Mouse (Mus musculus): ENCODE data around the gene Vmn1r169. TPM values are rescaled to one million over a fixed set of nuclear protein-coding genes. Genes with fewer than 3 reads are reported as not detected.
"Not testable (repeated sequence)": the region's sequence is repeated elsewhere in the genome, so short reads cannot be mapped to it uniquely, and the experiment has no call there.

Gene Vmn1r169
- total RNA-seq (2014; rRNA removed) = not detected in 2 replicates
- not detected in 2 replicates for polyA plus RNA-seq (2015; fragmentation: Nextera tagmentation; extraction: Ambion mirVana)

- WGBS = 69% methylated on average over 1 of the region's 2 CpGs
- not testable (repeated sequence) for DNase-seq (ENCODE audit: low spot score); H3K27me3 ChIP-seq (ENCODE audit: insufficient read depth, low read length); H3K4me1 ChIP-seq (ENCODE audit: insufficient read depth, low read length); H3K4me3 ChIP-seq (ENCODE audit: low read length); ATAC-seq; H3K36me3 ChIP-seq (ENCODE audit: insufficient read depth, low read length); H3K4me2 ChIP-seq (ENCODE audit: low read depth, low read length); H3K9ac ChIP-seq (replicated peaks; ENCODE audit: low read length); H3K27ac ChIP-seq; H3K9me3 ChIP-seq (ENCODE audit: low read length)
These were observed at the start of gene Vmn1r169 for GRCm38 (mm10) chr7:23575226-23575625. Gene Vmn1r169, plus strand, starts transcription at chr7:23575526.

GRCm38 (mm10) chr7:23539432-23539831, 35.9 kb upstream of the Vmn1r169 start, which contains the start of gene Vmn1r168:
Gene Vmn1r168, plus strand, starts transcription at chr7:23539732.
- not testable (repeated sequence) for ATAC-seq; H3K27ac ChIP-seq; H3K36me3 ChIP-seq (ENCODE audit: insufficient read depth, low read length); DNase-seq (ENCODE audit: low spot score); H3K4me2 ChIP-seq (ENCODE audit: low read depth, low read length); H3K27me3 ChIP-seq (ENCODE audit: insufficient read depth, low read length); H3K9me3 ChIP-seq (ENCODE audit: low read length); H3K9ac ChIP-seq (replicated peaks; ENCODE audit: low read length); H3K4me3 ChIP-seq (ENCODE audit: low read length); H3K4me1 ChIP-seq (ENCODE audit: insufficient read depth, low read length)
- WGBS = no CpG with 5 or more reads among the region's 1 CpGs

- H3K9ac ChIP-seq (replicated peaks; ENCODE audit: low read length); H3K4me3 ChIP-seq (ENCODE audit: low read length); H3K27me3 ChIP-seq (ENCODE audit: insufficient read depth, low read length); ATAC-seq; H3K4me2 ChIP-seq (ENCODE audit: low read depth, low read length); H3K27ac ChIP-seq; H3K36me3 ChIP-seq (ENCODE audit: insufficient read depth, low read length); H3K4me1 ChIP-seq (ENCODE audit: insufficient read depth, low read length); DNase-seq (ENCODE audit: low spot score); H3K9me3 ChIP-seq (ENCODE audit: low read length): not testable (repeated sequence)
- 36% methylated on average over 1 of the region's 1 CpGs for WGBS
These were observed 30.5 kb downstream of the Vmn1r169 start, which contains the start of gene Vmn1r170 for GRCm38 (mm10) chr7:23605875-23606274. Gene Vmn1r170, plus strand, starts transcription at chr7:23606175.

Other genes with a start within 250 kb of the Vmn1r169 start
- not detected in 2 replicates for gene Nlrp5, start 189.6 kb upstream of the Vmn1r169 start, total RNA-seq (2014; rRNA removed)
- gene Nlrp5, start 189.6 kb upstream of the Vmn1r169 start, polyA plus RNA-seq (2015; fragmentation: Nextera tagmentation; extraction: Ambion mirVana) = not detected in 2 replicates
- not detected in 2 replicates for gene Vmn1r167, start 68.3 kb upstream of the Vmn1r169 start, total RNA-seq (2014; rRNA removed)
- not detected in 2 replicates for gene Vmn1r167, start 68.3 kb upstream of the Vmn1r169 start, polyA plus RNA-seq (2015; fragmentation: Nextera tagmentation; extraction: Ambion mirVana)
- not detected in 2 replicates for gene Vmn1r168, start 35.8 kb upstream of the Vmn1r169 start, total RNA-seq (2014; rRNA removed)
- gene Vmn1r168, start 35.8 kb upstream of the Vmn1r169 start, polyA plus RNA-seq (2015; fragmentation: Nextera tagmentation; extraction: Ambion mirVana) = not detected in 2 replicates
- gene Vmn1r170, start 30.6 kb downstream of the Vmn1r169 start, total RNA-seq (2014; rRNA removed) = not detected in 2 replicates
- not detected in 2 replicates for gene Vmn1r170, start 30.6 kb downstream of the Vmn1r169 start, polyA plus RNA-seq (2015; fragmentation: Nextera tagmentation; extraction: Ambion mirVana)
- not detected in 2 replicates for gene Vmn1r171, start 55.2 kb downstream of the Vmn1r169 start, total RNA-seq (2014; rRNA removed)
- gene Vmn1r171, start 55.2 kb downstream of the Vmn1r169 start, polyA plus RNA-seq (2015; fragmentation: Nextera tagmentation; extraction: Ambion mirVana) = not detected in 2 replicates
- not detected in 2 replicates for gene Vmn1r172, start 82.8 kb downstream of the Vmn1r169 start, total RNA-seq (2014; rRNA removed)
- not detected in 2 replicates for gene Vmn1r172, start 82.8 kb downstream of the Vmn1r169 start, polyA plus RNA-seq (2015; fragmentation: Nextera tagmentation; extraction: Ambion mirVana)
- gene Vmn1r173, start 125.2 kb downstream of the Vmn1r169 start, total RNA-seq (2014; rRNA removed) = not detected in 2 replicates
- not detected in 2 replicates for gene Vmn1r173, start 125.2 kb downstream of the Vmn1r169 start, polyA plus RNA-seq (2015; fragmentation: Nextera tagmentation; extraction: Ambion mirVana)
- gene Vmn1r174, start 176.7 kb downstream of the Vmn1r169 start, total RNA-seq (2014; rRNA removed) = not detected in 2 replicates
- gene Vmn1r174, start 176.7 kb downstream of the Vmn1r169 start, polyA plus RNA-seq (2015; fragmentation: Nextera tagmentation; extraction: Ambion mirVana) = not detected in 2 replicates
- gene Vmn1r175, start 235.1 kb downstream of the Vmn1r169 start, total RNA-seq (2014; rRNA removed) = not detected in 2 replicates
- gene Vmn1r175, start 235.1 kb downstream of the Vmn1r169 start, polyA plus RNA-seq (2015; fragmentation: Nextera tagmentation; extraction: Ambion mirVana) = not detected in 2 replicates

Measured in hindbrain, postnatal 0 days (tissue).